Mouse (Mus musculus) thymus, postnatal 36 days (tissue): ENCODE data around the gene Men1.
"Not testable (repeated sequence)": the region's sequence is repeated elsewhere in the genome, so short reads cannot be mapped to it uniquely, and the experiment has no call there.

Experiments
- DNase-seq, 2 experiments: peaks; one replicate each; pipeline ENCODE4 v3.0.0; 2022; ENCODE audit warnings: mixed read lengths in 2 of 2

The Men1 gene

GRCm38 (mm10) chr19:6334673-6335457 is at the start of gene Men1:
TSS of gene Men1 (plus strand) at chr19:6334979.
- DNase-seq: peak; percentile 88 to 92

GRCm38 (mm10) chr19:6285226-6285625 is 49.6 kb upstream of the Men1 start:
- DNase-seq: no peak

GRCm38 (mm10) chr19:6285632-6286433 is 48.9 kb upstream of the Men1 start:
- no peak for DNase-seq

- no peak for DNase-seq
These were observed 48.1 kb upstream of the Men1 start for GRCm38 (mm10) chr19:6286434-6287401.

GRCm38 (mm10) chr19:6288236-6288894 is 46.4 kb upstream of the Men1 start:
- DNase-seq: no peak

GRCm38 (mm10) chr19:6289696-6290238 is 45.0 kb upstream of the Men1 start:
- DNase-seq: no peak

- not testable (repeated sequence) for DNase-seq
These were observed 44.1 kb upstream of the Men1 start for GRCm38 (mm10) chr19:6290720-6291116.

GRCm38 (mm10) chr19:6291117-6291781 is 43.5 kb upstream of the Men1 start:
- DNase-seq: no peak

- DNase-seq: no peak
These were observed 42.5 kb upstream of the Men1 start for GRCm38 (mm10) chr19:6292262-6292661.

- no peak for DNase-seq
These were observed 40.5 kb upstream of the Men1 start for GRCm38 (mm10) chr19:6294301-6294700.

- DNase-seq: no peak
These were observed 38.1 kb upstream of the Men1 start for GRCm38 (mm10) chr19:6296551-6297210.

GRCm38 (mm10) chr19:6297641-6298040 is 37.1 kb upstream of the Men1 start:
- DNase-seq: no peak

- DNase-seq: no peak
These were observed 35.8 kb upstream of the Men1 start for GRCm38 (mm10) chr19:6299003-6299402.

- DNase-seq: no peak
These were observed 35.1 kb upstream of the Men1 start for GRCm38 (mm10) chr19:6299450-6300267.

GRCm38 (mm10) chr19:6300402-6300841 is 34.4 kb upstream of the Men1 start:
- DNase-seq: no peak

- DNase-seq: no peak
These were observed 32.7 kb upstream of the Men1 start for GRCm38 (mm10) chr19:6302114-6302513.

- peak; percentile 29 to 63 for DNase-seq
These were observed 32.3 kb upstream of the Men1 start for GRCm38 (mm10) chr19:6302522-6302921.

GRCm38 (mm10) chr19:6303831-6304230 is 30.9 kb upstream of the Men1 start:
- DNase-seq: no peak

GRCm38 (mm10) chr19:6304787-6305516 is 29.8 kb upstream of the Men1 start:
- DNase-seq: peak; percentile 84 to 89
